Mouse (Mus musculus) thymus, postnatal 10 days (tissue): ENCODE data around the gene Sycp3.
A peak's percentile ranks its signal among the peaks of the same experiment; 100 is the strongest.
"Not testable (repeated sequence)": the region's sequence is repeated elsewhere in the genome, so short reads cannot be mapped to it uniquely, and the experiment has no call there.

Experiments
- DNase-seq, 2 experiments: peaks; one replicate each; pipeline ENCODE4 v3.0.0; 2021; ENCODE audit warnings: low spot score in 2 of 2

Sycp3 gene

DNA sequence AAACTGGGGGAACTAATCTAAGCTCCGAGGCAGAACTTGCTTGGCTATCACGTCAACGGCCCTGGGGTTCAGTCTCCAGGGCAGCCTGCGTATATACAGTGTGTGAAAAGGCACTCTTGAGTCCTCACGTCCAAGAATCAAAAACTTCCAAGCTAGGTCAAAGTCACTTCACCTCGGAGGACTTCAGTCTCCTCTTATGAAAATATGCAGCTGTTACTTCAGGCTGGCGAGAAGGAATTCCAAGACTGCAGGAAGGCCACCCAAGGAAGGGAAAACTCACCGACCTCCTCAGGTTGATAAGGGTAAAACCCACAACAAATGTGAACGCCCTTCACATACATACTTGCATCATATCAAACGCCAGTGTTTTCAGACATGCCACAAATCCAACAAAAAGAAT, 42.0 kb downstream of the Sycp3 start:
- DNase-seq = no peak

DNA sequence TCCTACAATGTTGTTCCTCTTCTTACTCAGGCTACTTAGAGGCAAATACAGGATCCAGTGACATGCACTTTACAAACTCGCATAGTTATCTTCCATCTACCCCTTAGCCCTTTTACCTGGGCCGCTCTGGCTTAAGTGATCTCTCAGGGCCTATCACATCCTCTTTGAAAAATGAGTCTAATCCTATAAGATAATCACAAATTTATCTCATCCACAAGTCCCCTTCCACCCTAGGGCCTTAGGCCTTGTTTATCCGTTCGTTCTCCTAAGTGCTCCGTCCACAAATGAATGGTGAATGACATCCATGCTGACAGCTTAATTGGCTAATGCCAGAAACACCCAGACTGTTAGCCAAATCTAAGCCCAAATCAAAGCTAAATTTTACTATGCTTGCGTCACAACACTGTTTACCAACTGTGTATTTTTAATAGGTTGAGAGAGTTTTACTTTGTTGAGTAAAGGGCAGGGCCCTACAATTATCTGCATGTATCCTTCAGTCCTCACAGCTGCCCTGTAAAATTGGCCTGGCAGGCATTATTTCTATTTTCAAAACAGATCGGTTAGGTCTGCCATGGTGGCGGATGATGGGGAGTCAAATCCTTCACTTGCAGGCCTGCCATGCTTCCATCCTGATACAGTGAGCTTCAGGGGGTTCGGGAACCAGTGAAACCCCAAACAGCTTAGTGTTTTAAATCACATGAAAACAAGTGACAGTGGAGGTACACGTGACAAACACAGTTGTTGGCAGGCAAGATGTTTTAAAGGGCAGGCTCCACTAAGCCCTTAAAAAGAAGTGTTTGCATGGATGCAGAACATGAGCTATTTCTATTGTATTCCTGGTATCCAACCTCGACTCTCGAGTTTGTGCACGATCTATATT, 42.8 kb downstream of the Sycp3 start:
- DNase-seq = no peak

DNA sequence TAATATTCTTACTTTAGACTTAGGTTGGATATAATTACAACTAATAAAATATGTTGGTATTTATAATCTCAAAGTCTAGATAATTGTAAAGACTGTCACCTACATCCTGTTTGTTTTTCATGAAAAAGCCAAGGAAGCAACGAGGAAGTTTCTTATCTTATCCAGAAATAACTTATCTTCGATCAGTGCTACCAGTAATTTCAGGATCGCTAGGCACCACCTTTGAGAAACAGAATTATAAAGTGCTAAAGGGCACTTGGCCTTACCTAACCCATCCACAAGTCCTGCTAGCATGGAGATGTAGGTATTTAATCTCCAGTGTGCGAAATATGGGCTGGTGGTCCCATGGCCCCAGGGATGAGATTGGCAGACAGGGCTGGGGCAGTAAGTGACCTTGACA, 43.5 kb downstream of the Sycp3 start:
- DNase-seq = no peak

DNA sequence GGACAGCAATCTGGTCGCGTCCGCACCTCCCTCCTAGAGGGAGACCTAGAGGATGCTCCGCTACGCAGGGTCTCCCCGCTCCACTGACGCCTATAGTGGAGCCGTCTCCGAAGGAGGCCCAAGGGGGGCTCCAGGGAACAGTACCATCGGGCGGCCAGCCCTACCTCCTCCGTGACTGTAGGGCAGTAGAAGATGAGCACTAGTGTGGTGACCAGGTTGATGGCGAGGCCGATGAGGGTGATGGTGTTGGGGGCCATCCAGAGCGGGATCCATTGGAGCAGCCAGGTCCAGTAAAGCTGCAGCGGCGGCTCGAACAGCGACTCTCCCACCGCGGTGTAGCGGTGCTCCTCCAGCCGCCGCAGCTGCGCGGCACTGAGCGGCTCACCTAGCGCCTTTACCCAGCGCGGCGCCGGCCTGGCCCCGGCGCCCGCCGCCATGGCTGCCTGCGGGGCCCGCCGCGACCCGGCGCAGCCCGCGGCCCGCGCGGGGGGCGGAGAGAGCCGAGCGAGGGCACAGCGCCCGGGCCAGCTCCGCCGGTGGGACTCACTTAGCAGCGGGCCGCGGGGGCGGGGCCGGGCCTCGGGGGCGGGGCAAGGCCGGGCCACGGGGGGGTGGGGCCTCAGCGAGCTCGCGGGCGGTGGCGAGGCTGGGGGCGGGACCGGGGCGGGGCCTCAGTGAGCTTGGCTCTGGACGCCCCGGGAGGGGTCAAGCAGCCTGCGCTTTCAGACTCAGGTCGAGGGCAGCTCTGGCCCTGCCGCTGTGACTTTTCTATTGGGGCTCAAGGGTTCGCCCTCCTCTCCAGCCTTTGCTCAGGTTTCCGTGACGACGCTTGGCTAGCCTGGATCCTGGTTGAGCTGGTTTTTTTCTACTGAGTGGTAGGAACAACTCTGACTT, 44.3 kb downstream of the Sycp3 start, which contains the start of gene Chpt1:
TSS of gene Chpt1 (minus strand) at position 653 of the 894 bp plus-strand sequence.
- DNase-seq = peak; percentile 67 to 87

DNA sequence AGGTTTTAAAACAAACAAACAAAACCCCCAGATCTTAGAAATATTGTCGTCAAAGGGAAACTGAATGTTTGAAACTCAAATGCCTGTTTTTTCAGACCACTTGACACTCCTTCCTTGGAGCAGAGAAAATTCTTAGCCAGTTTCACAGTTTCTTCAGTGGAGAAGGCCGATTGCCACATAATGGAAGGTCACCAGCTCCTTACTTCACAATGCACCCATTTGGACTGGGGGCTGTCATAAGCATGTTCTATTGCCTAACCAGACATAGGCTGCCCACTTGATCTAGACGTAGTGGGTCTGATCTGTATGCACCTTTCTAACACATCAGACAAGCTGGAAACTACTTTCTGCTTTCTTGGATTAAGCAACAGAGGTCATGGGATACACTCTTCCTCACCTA, 45.1 kb downstream of the Sycp3 start:
- DNase-seq = no peak

DNA sequence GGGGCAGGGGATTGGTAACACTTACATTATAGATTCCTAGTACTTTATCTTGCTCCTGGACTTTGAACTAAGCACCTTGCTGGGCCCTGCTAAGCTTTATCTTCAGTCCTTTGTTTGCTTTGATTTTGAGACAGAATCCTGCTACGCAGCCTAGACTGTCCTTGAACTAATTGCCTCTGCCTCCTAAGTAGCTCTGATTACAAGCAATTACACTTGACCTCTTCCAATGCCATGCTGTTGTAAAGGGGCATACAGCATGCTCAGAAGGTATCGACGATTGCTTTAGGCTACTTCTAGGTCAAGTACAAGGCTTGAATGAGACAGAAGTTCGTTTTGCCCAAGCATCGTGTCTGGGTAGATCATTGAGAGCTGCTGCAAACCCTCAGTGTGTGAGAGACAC, 45.9 kb downstream of the Sycp3 start:
- DNase-seq = no peak

DNA sequence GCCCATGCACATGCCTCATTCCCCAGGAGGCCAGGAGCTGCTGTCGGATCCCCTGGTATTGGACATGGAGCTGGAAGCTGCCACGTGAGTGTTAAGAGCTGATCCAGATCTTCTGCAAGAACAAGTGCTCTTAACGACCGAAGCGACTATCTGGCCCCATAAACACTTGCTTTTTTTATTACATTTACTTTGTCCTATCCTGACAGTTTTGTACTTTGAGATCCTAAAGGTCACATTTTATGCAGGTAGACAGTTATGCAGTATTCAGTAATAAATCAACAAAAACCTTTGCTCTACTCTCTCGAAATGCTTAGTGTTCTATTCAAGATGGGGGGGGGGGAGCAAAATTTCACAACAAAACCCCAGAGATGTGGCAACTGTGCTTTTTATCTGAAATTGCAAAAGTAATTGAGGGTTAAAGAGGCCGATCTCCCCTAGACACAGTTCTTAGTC, 48.3 kb downstream of the Sycp3 start:
- DNase-seq = no peak

DNA sequence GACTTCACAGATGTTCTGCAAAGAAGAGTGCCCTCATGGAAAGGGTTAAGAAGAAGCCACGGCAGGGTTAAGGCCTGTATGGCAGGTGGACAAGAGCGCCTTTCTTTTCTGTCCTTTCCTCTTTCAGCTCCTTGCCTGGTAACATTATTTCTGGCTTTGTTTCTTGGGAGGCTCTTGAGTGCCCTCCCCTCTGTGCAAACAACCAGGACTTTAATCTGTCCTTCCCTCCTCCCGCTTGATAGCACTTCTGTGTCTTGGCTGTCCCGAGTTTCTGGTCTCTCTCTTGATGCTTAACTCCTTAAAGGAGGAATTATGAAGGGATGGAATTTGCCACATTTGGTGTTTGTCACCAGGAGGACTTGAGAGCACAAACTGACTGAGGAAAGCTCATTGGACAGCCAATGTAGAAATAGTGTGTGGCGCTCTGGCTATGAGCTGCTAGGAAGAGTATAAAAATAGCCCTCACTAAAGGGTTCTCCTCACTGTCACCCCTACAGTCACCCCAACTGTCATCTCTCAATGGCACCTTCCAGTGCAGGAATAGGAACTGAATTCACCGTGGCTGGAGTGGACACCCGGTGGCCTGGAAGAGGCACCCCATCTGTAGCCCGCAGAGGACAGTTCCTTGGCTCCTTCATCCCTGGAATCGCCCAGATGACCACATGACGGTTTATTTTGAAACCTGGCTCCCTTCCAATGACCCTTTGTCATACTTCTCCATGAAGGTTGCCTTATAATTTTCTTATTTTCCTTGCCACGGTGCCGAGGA, 51.3 kb downstream of the Sycp3 start:
- DNase-seq = no peak

DNA sequence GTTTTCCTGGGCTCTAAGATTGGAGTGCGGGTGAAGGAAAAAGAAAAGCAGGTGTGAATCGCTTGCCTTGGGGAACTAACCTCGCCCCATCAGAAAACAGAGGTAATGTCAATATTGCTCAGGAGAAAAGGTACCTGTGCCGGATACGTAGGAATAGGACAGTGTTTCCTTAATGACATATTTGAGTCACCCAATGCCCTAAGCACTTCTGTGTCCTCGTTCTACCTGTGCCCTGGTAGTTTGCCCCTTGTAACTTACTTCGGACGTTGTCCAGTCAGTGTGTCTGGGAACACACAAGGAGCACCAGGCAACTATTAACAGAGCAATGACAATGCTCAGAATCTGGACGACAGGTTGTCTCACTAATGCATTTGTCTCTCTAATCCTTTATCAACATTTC, 52.0 kb downstream of the Sycp3 start:
- DNase-seq = no peak

DNA sequence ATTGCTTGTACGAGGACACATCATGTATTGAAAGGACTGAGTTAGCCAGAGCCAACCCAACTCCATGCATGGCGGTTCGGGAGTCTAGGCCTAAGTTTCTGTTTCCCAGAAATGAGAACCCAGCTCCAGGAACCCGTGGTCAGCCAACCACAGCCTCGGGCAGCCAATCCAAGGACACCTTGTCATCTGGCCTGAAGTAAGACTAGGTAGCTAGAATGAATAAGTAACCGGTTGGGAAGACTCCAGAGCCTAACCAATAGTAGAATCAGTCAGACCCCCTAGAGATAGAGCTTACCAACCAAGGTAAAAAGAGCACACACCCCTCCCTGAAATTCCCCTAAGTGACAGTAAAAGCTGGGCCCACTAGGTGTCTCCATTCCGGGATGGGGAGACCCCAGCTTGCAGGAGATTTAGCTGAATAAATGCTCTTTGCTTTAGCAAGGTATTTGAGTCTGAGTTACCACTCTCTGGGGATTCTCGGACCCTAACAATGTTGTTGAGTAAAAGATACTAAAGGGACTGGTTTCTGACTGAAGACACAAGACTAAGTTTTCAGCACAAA, 54.3 kb downstream of the Sycp3 start:
- DNase-seq = no peak

DNA sequence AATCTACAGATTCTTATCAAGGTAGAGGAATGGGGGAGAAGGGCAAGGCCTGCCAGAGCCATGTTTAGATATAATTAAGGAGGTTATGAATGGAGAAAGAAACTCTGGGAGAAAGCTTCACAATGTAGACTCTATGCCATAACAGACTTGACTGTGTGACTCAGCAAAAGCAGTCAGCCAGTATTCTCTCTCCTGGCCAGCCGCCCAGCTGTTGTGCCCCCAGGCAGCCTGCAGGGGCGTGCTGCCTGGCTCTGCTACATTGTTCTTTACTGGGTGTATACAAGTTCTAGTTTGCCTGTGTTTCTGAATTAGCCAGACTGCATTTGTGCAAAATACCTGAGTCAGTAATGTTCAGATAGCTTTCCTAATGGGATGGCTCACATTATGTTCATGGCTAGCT, 55.1 kb downstream of the Sycp3 start:
- DNase-seq = no peak

DNA sequence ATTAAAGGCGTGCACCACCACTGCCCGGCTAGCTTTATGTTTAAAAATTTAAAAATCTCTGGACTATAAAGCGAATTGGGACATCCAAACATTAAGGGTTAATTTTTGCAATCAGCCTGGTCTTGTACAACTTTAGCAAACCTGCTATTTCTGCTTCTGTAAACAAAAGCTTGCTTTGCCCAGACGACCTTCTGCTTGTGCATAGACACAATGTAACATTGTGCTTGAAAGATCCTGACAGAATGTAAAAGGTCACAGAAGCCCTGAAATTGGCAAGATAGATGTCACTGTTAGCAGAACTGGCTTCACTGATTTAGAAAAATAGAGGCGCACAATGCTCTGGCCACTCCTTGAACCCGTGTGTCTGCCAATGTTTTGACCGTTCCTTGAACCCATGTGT, 55.7 kb downstream of the Sycp3 start:
- not testable (repeated sequence) for DNase-seq

DNA sequence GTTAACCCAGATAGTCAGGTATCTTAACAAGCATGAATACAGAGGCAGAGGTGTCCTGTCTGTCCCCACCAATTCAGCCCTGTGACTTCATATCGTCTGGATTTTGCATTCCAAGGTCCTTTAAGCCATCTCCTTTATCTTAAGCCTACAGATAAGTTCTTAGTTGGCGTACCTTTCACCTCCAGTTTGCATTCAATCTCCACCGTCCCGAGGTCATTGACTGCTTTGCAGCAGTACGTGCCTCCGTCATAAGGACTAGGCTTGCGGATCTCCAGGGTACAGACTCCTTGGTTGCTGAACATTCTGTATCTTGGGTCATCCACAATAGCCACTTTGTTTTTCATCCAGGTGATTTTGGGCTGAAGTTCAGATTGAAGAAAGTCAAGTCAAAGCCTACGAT, 63.4 kb downstream of the Sycp3 start:
- no peak for DNase-seq
